Mouse (Mus musculus) lung, adult 2 months (tissue): ENCODE measurements at regions not wholly inside any gene's neighbourhood (a gene's known extent, or its start where the extent isn't known, plus 50 kb on each side); places are given as distances from the start of the nearest gene placed in this dataset.

ENCODE experiments used
- CTCF ChIP-seq: fragments of 200-500 bp; IDR thresholded peaks from 2 replicates; pipeline ENCODE4 v1.5.1; 2011; ENCODE audit warnings: mild to moderate bottlenecking, low read length, control low read depth; ENCODE audit not compliant: insufficient read depth
- POLR2A ChIP-seq: fragments of 200-500 bp; IDR thresholded peaks from 2 replicates; pipeline ENCODE4 v1.6.1; 2011; ENCODE audit warnings: low read depth, mild to moderate bottlenecking, control low read depth, low read length, borderline replicate concordance; ENCODE audit errors: extremely low read depth

GRCm38 (mm10) chr13:107641926-107642657 is 402.2 kb upstream of the Smim15 start:
- TF ChIP-seq CTCF (no peak), POLR2A (no peak)
